Mouse (Mus musculus) stomach, postnatal 0 days (tissue): ENCODE results near the gene Trpm5. TPM values are rescaled to one million over a fixed set of nuclear protein-coding genes. Genes with fewer than 3 reads are reported as not detected.

Experiments
- ATAC-seq: fragments of 200-750 bp; cut with Nextera tagmentation; 2 replicates; pipeline ENCODE4 v1.8.0; 2017; ENCODE audit not compliant: low FRiP score, low TSS enrichment
- DNase-seq: peaks from one replicate; pipeline ENCODE4 v3.0.0-alpha.2; 2016; ENCODE audit warnings: low spot score
- H3K27ac ChIP-seq: fragments of 300-500 bp; sonication (generic); replicated peaks from 2 replicates; pipeline ENCODE4 v1.5.1; 2014; ENCODE audit warnings: mild to moderate bottlenecking, control low read depth
- H3K27me3 ChIP-seq: fragments of 300-500 bp; sonication (generic); 2 replicates; pipeline ENCODE4 v1.6.1; 2014; ENCODE audit warnings: low read length; ENCODE audit not compliant: control insufficient read depth, insufficient read depth
- H3K36me3 ChIP-seq: fragments of 300-500 bp; sonication (generic); 2 replicates; pipeline ENCODE4 v1.6.1; 2014; ENCODE audit warnings: low read length, mixed read lengths; ENCODE audit not compliant: control insufficient read depth, insufficient read depth
- H3K4me1 ChIP-seq: fragments of 300-500 bp; sonication (generic); replicated peaks from 2 replicates; pipeline ENCODE4 v1.6.1; 2014; ENCODE audit warnings: antibody characterized with exemption; ENCODE audit not compliant: control insufficient read depth, insufficient read depth
- H3K4me2 ChIP-seq: fragments of 300-500 bp; sonication (generic); replicated peaks from 2 replicates; pipeline ENCODE4 v1.6.1; 2014; ENCODE audit warnings: low read depth, mild to moderate bottlenecking, control low read depth, moderate library complexity
- H3K4me3 ChIP-seq: fragments of 300-500 bp; sonication (generic); 2 replicates; pipeline ENCODE4 v1.5.1; 2014; ENCODE audit warnings: low read depth, low read length, control low read depth
- H3K9ac ChIP-seq: fragments of 300-500 bp; sonication (generic); 2 replicates; pipeline ENCODE4 v1.6.1; 2014; ENCODE audit warnings: mild to moderate bottlenecking, low read length, control low read depth, mixed read lengths
- H3K9me3 ChIP-seq: fragments of 300-500 bp; sonication (generic); 2 replicates; pipeline ENCODE4 v1.6.1; 2016; ENCODE audit warnings: low read length; ENCODE audit not compliant: control insufficient read depth
- CTCF ChIP-seq: IDR thresholded peaks from 2 replicates; pipeline ENCODE4 v1.5.1; 2016; ENCODE audit warnings: antibody characterized with exemption, low read depth, mild to moderate bottlenecking, moderate library complexity
- EP300 ChIP-seq: optimal IDR thresholded peaks from 2 replicates; pipeline ENCODE3; 2016; ENCODE audit warnings: antibody characterized with exemption
- WGBS: fragments of 180-500 bp; shearing (Covaris S2); extraction: QIAGEN DNeasy Blood & Tissue Kit; methylation state at CpG from one replicate; pipeline ENCODE4 v1.1.7; 2014; 5-methylcytosine and 5-hydroxymethylcytosine counted together
- polyA plus RNA-seq: library from polyadenylated mRNA; unstranded; fragments of >200 nt; fragmentation: Nextera tagmentation; extraction: Ambion mirVana; gene quantifications from 2 replicates; pipeline ENCODE4 v1.2.1, GENCODE M21; 2015

Gene Trpm5
- polyA plus RNA-seq, 1 experiment from 2014 or later, result 2.0 TPM

DNA sequence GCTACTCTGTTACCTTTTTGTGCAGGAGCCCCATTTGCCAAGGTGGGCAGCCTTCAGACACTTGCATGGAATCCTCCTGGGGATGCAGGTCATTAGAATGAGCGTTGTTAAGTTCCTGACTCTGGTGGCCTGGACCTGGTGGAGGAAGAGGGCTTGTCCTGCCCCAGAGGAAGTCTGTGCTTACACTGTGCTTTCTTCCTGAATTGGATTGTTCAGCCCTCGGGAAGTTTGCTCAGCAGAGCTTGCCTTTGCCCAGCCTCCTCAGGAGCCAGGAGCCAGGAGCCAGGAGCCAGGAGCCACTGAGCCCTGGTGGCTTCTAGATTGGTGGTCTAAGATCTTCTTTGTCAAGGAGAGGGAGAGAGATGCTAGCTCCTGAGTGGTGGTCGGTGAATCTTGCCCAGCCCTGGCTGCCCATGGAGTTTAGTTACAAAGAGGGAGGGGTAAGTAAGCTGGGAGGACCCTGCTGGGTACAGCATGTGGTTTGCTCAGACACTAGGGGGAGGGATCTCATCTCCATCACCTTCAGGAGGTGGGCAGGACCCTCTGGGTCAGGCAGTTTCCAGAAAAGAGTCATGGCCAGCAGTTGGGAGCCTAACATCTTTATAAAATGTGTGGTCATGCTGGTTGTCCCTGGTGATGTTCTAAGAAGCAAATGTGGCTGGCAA is 14.7 kb upstream of the Trpm5 start:
- no peak overlapping the region for H3K9ac ChIP-seq
- peak overlapping the region; percentile 64 for H3K4me2 ChIP-seq
- DNase-seq (no peak), ATAC-seq (no peak)
- peaks cover 6% of the 10 kb centered on the region; the same call in 1 of the 2 replicates for H3K27me3 ChIP-seq
- no peak for TF ChIP-seq EP300
- TF ChIP-seq CTCF, result no peak
- no peaks in the 10 kb centered on the region for H3K36me3 ChIP-seq
- H3K4me1 ChIP-seq, result 0 out of 2 replicates have a peak, but pooled peaks cover 2% of the 10 kb centered on the region
- 16% methylated on average over 3 of the region's 3 CpGs for WGBS
- H3K4me3 ChIP-seq, result 0 out of 2 replicates have a peak overlapping the region, but pooled peaks have one; percentile 3
- H3K27ac ChIP-seq, result 0 out of 2 replicates have a peak overlapping the region, but pooled peaks have one; percentile 24
- no peaks in the 10 kb centered on the region for H3K9me3 ChIP-seq

- ATAC-seq (peak; percentile 33), DNase-seq (peak; percentile 70)
- H3K27me3 ChIP-seq, result peaks cover 6% of the 10 kb centered on the region; the same call in 1 of the 2 replicates
- H3K27ac ChIP-seq, result peak overlapping the region; percentile 30; the same call in 1 of the 2 replicates
- H3K36me3 ChIP-seq, result no peaks in the 10 kb centered on the region
- 0 out of 2 replicates have a peak, but pooled peaks cover 2% of the 10 kb centered on the region for H3K4me1 ChIP-seq
- peak overlapping the region; percentile 3; the same call in 1 of the 2 replicates for H3K4me3 ChIP-seq
- 0 out of 2 replicates have a peak overlapping the region, but pooled peaks have one; percentile 27 for H3K9ac ChIP-seq
- H3K4me2 ChIP-seq, result peak overlapping the region; percentile 64
- TF ChIP-seq EP300 (no peak), CTCF (peak; percentile 38)
- H3K9me3 ChIP-seq, result no peaks in the 10 kb centered on the region
- WGBS, result 35% methylated on average over 5 of the region's 5 CpGs
Observed at GRCm38 (mm10) chr7:143108200-143108599, 13.8 kb upstream of the Trpm5 start.

DNA sequence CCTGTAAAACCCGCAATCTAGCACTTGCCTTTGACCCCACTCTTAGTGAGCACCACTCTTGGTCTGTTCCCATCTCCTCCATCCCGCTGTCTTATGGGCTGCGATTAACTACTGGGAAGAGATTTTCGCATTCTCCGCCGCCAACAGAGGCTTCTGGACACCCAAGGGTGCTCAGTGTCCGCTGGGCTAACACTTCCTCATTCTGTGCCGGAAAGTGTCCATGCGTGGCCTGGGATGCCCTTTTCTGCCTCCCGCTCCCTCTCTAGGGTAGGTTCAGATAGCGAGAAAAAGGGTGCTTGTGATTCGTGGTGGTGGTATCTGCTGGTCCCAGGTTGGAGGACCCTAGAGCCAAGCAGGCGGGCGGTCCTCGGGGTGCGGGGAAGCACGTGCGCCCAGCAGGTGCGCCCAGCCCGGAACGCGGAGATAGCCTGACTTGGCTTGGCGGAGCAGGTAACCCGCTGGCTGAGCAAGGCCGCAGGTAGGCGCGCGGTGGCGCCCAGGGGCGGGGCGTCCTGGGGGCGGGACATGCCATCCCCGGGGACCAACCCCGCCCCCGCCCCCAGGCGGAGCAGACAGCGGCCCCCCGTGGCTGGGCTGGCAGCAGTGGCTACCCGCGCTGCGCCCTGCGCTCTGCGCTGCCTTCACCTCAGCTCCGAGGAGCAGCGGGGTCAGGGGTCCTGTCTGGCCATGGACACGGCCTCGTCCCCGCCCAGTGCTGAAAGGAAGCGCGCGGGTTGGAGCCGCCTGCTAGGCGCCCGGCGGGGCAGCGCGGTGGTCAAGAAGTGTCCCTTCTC is 12.4 kb upstream of the Trpm5 start:
- 0 out of 2 replicates have a peak, but pooled peaks cover 2% of the 10 kb centered on the region for H3K4me1 ChIP-seq
- TF ChIP-seq EP300 (no peak), CTCF (peak; percentile 48)
- ATAC-seq (peak; percentile 65), DNase-seq (peak; percentile 92)
- H3K9me3 ChIP-seq, result no peaks in the 10 kb centered on the region
- H3K36me3 ChIP-seq, result no peaks in the 10 kb centered on the region
- WGBS, result 6% methylated on average over 45 of the region's 57 CpGs
- peak overlapping the region; percentile 51 for H3K9ac ChIP-seq
- peaks cover 6% of the 10 kb centered on the region; the same call in 1 of the 2 replicates for H3K27me3 ChIP-seq
- H3K27ac ChIP-seq, result peak overlapping the region; percentile 56
- peak overlapping the region; percentile 42 for H3K4me3 ChIP-seq
- H3K4me2 ChIP-seq, result peak overlapping the region; percentile 64

DNA sequence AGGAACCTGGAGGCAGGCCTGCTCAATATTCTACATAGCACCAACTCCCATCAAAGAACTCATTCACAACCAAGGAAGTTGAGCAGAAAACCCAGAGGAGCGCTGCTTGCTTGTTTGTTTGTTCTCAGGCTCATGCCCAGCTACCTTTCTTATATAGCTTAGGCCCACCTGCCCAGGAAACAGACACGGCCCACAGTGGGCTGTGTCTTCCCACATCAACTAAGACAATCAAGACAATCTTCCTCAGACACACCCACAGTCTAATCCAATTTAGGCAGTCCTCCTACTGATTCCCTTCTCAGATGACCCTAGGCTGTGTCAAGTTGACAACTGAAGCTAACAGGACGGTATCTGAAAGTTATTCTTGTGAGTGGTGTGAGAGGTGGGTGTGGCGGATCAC is 11.6 kb upstream of the Trpm5 start, which contains the start of gene Kcnq1:
TSS of gene Kcnq1 (plus strand) at position 301 of the 400 bp plus-strand sequence.
- TF ChIP-seq EP300, result no peak
- no peaks in the 10 kb centered on the region for H3K9me3 ChIP-seq
- DNase-seq, result no peak
- peak within 1 kb of the TSS; percentile 56 for H3K27ac ChIP-seq
- ATAC-seq, result no peak
- H3K4me1 ChIP-seq, result 0 out of 2 replicates have a peak, but pooled peaks cover 2% of the 10 kb centered on the region
- WGBS, result 77% methylated on average over 4 of the region's 4 CpGs
- peak within 1 kb of the TSS; percentile 51 for H3K9ac ChIP-seq
- peak within 1 kb of the TSS; percentile 64 for H3K4me2 ChIP-seq
- no peaks in the 10 kb centered on the region for H3K36me3 ChIP-seq
- H3K4me3 ChIP-seq, result peak within 1 kb of the TSS; percentile 42
- H3K27me3 ChIP-seq, result peaks cover 6% of the 10 kb centered on the region; the same call in 1 of the 2 replicates

GRCm38 (mm10) chr7:143105258-143105897 is 10.9 kb upstream of the Trpm5 start:
- TF ChIP-seq EP300 (no peak), CTCF (no peak)
- peaks cover 6% of the 10 kb centered on the region; the same call in 1 of the 2 replicates for H3K27me3 ChIP-seq

More at GRCm38 (mm10) chr7:143105258-143105897, 10.9 kb upstream of the Trpm5 start:
- 50% methylated on average over 11 of the region's 11 CpGs for WGBS
- no peak overlapping the region for H3K9ac ChIP-seq
- no peak overlapping the region for H3K4me3 ChIP-seq
- no peaks in the 10 kb centered on the region for H3K36me3 ChIP-seq
- peak; percentile 79 for DNase-seq
- no peak overlapping the region for H3K4me2 ChIP-seq
- peak; percentile 41; the same call in 1 of the 2 replicates for ATAC-seq
- no peak overlapping the region for H3K27ac ChIP-seq
- H3K9me3 ChIP-seq, result no peaks in the 10 kb centered on the region
- 0 out of 2 replicates have a peak, but pooled peaks cover 2% of the 10 kb centered on the region for H3K4me1 ChIP-seq
